Mouse (Mus musculus) kidney, adult 2 months (tissue): ENCODE data around the gene Hist1h2bj.

Source experiments
- CTCF ChIP-seq: fragments of 200-500 bp; conservative IDR thresholded peaks from 2 replicates; pipeline ENCODE4 v1.5.1; 2011; ENCODE audit warnings: low read depth, mild to moderate bottlenecking, control low read depth, low read length, moderate library complexity, mixed read lengths; ENCODE audit not compliant: insufficient read depth, insufficient read length
- POLR2A ChIP-seq: fragments of 200-500 bp; IDR thresholded peaks from one replicate; pipeline ENCODE4 v1.6.1; 2011; ENCODE audit warnings: low read depth, low read length, control low read depth

GRCm38 (mm10) chr13:22051523-22051859, 8.5 kb downstream of the Hist1h2bj start:
- no peak for TF ChIP-seq POLR2A
- no peak for TF ChIP-seq CTCF
